ENCODE assay signal across 8 mouse cellular contexts in the genomic region with DNA sequence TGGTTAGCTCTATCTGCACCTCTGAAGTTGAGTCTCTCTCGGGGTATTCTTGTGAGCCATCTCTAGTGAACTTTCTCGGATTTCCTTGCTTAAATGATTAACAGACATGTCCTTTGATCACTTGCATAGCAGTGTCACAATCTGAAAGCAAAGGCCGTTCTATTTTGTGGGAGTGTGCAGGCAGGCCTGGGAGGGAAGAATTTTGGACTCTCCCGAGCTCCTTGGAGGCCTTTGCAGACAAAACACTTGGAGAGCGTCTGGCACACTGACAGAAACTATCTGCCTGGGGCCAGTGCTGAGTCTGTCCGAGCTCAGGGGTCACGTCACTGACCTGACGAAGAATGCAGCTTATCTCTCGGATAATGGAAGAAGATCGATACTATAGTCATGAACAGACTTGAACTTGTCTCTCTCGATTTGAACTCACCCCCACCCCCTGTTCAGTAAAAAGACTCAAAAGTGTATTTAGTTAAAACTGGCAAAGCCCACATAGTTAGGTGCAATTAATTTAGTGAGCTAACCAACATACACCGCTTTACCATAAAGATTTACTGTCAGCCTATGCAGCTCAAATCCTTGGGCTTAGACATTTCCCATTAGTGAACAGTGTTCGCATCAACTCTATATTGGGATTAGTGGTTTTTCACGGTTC.
DNase-seq lines count a peak whose midpoint lies in the region; ATAC-seq and TF ChIP-seq lines count a peak whose summit lies in the region.

No protein-coding gene starts in this region.

- ATAC-seq in forebrain, embryonic 14.5 days = no peak
- ATAC-seq in intestine, embryonic 14.5 days (replicated peaks; ENCODE audit: low FRiP score, low TSS enrichment, low read depth) = no peak
- peak; percentile 62 for ATAC-seq in lung, embryonic 14.5 days (ENCODE audit: insufficient read depth)

- H3K4me2 ChIP-seq in forebrain, embryonic 14.5 days (ENCODE audit: low read length) = no peak overlapping the region
- no peak overlapping the region for H3K4me2 ChIP-seq in intestine, embryonic 14.5 days (ENCODE audit: low read length)
- H3K4me2 ChIP-seq in lung, embryonic 14.5 days = no peak overlapping the region

- H3K27me3 ChIP-seq in forebrain, embryonic 14.5 days (replicated peaks; ENCODE audit: control insufficient read depth, insufficient read depth, low read length) = no peaks in the 10 kb centered on the region
- no peaks in the 10 kb centered on the region for H3K27me3 ChIP-seq in intestine, embryonic 14.5 days (replicated peaks; ENCODE audit: control insufficient read depth, insufficient read depth, low read length)
- no peaks in the 10 kb centered on the region for H3K27me3 ChIP-seq in lung, embryonic 14.5 days (ENCODE audit: insufficient read depth, low read length)

- H3K9me3 ChIP-seq in forebrain, embryonic 14.5 days (replicated peaks; ENCODE audit: control insufficient read depth, low read length) = no peaks in the 10 kb centered on the region
- no peaks in the 10 kb centered on the region for H3K9me3 ChIP-seq in intestine, embryonic 14.5 days (ENCODE audit: control insufficient read depth, low read length)
- no peaks in the 10 kb centered on the region for H3K9me3 ChIP-seq in lung, embryonic 14.5 days (ENCODE audit: low read depth, low read length)

- intact Hi-C loops in left cerebral cortex, adult 2 months (cut with DNase I) = loop anchor here (2.0 to 5.0 kb wide), 2 partner anchors 168 to 220 kb away; no protein-coding TSS in a partner anchor

- 26% methylated on average over 14 of the region's 14 CpGs for WGBS in forebrain, embryonic 14.5 days
- 29% methylated on average over 14 of the region's 14 CpGs for WGBS in intestine, embryonic 14.5 days
- 30% methylated on average over 14 of the region's 14 CpGs for WGBS in lung, embryonic 14.5 days

- H3K36me3 ChIP-seq in forebrain, embryonic 14.5 days (ENCODE audit: control insufficient read depth, insufficient read depth, low read length) = no peaks in the 10 kb centered on the region
- H3K36me3 ChIP-seq in intestine, embryonic 14.5 days (ENCODE audit: control insufficient read depth, insufficient read depth, low read length) = no peaks in the 10 kb centered on the region
- H3K36me3 ChIP-seq in lung, embryonic 14.5 days (ENCODE audit: insufficient read depth) = no peaks in the 10 kb centered on the region

- H3K27ac ChIP-seq in forebrain, embryonic 14.5 days (ENCODE audit: low read depth, low read length) = no peak overlapping the region
- no peak overlapping the region; the same call in 1 of the 2 replicates for H3K27ac ChIP-seq in intestine, embryonic 14.5 days (ENCODE audit: low read depth)
- no peak overlapping the region for H3K27ac ChIP-seq in lung, embryonic 14.5 days (ENCODE audit: low read depth)
- no peak overlapping the region for H3K27ac ChIP-seq in left cerebral cortex, adult 2 months

- no peak overlapping the region for H3K4me3 ChIP-seq in forebrain, embryonic 14.5 days (ENCODE audit: low read depth, low read length)
- H3K4me3 ChIP-seq in intestine, embryonic 14.5 days (ENCODE audit: low read depth, low read length) = no peak overlapping the region
- no peak overlapping the region for H3K4me3 ChIP-seq in lung, embryonic 14.5 days (ENCODE audit: low read depth, low read length)
- H3K4me3 ChIP-seq in left cerebral cortex, adult 2 months = no peak overlapping the region

- peak; percentile 42 for DNase-seq in adrenal gland, adult 2 months
- DNase-seq in adrenal gland, adult 8-10 months = no peak
- peak; percentile 34 for DNase-seq in forebrain, embryonic 14.5 days (ENCODE audit: low spot score)
- peak; percentile 66 for DNase-seq in intestine, embryonic 14.5 days (ENCODE audit: low spot score)
- peak; percentile 76 for DNase-seq in lung, embryonic 14.5 days
- peak; percentile 58 for DNase-seq in testis, postnatal 10 days (ENCODE audit: low spot score)
- DNase-seq in left cerebral cortex, adult 2 months (ENCODE audit: extremely low spot score in 1 of 2, low spot score in 2 of 2) = no peak
- DNase-seq in spleen, postnatal 14 days (ENCODE audit: low spot score in 2 of 2) = no peak

- no peak overlapping the region for H3K9ac ChIP-seq in forebrain, embryonic 14.5 days (ENCODE audit: low read length)
- no peak overlapping the region for H3K9ac ChIP-seq in intestine, embryonic 14.5 days (ENCODE audit: low read length)
- no peak overlapping the region for H3K9ac ChIP-seq in lung, embryonic 14.5 days

- TF ChIP-seq CTCF in lung, embryonic 14.5 days (IDR thresholded peaks at IDR 0.05; ENCODE audit: low read depth) = no peak
- no peak for TF ChIP-seq CTCF in left cerebral cortex, adult 2 months (IDR thresholded peaks at IDR 0.05)

- H3K4me1 ChIP-seq in forebrain, embryonic 14.5 days (ENCODE audit: control insufficient read depth, insufficient read depth, low read length) = peaks cover 15% of the 10 kb centered on the region
- H3K4me1 ChIP-seq in intestine, embryonic 14.5 days (replicated peaks; ENCODE audit: control insufficient read depth, insufficient read depth, low read length) = peaks cover 10% of the 10 kb centered on the region
- H3K4me1 ChIP-seq in lung, embryonic 14.5 days (ENCODE audit: insufficient read depth) = no peaks in the 10 kb centered on the region

Comparison
In these comparisons a context has a peak if more than half of its experiments do, and no peak if none do; other contexts are left out.
1. DNase-seq: peak in adrenal gland, adult 2 months (single experiment), forebrain, embryonic 14.5 days (single experiment), intestine, embryonic 14.5 days (single experiment), lung, embryonic 14.5 days (single experiment) and testis, postnatal 10 days (single experiment); none in adrenal gland, adult 8-10 months (single experiment), left cerebral cortex, adult 2 months (0 of 2) and spleen, postnatal 14 days (0 of 2).